19 mouse cellular contexts compared by ENCODE assay signal in the genomic region with DNA sequence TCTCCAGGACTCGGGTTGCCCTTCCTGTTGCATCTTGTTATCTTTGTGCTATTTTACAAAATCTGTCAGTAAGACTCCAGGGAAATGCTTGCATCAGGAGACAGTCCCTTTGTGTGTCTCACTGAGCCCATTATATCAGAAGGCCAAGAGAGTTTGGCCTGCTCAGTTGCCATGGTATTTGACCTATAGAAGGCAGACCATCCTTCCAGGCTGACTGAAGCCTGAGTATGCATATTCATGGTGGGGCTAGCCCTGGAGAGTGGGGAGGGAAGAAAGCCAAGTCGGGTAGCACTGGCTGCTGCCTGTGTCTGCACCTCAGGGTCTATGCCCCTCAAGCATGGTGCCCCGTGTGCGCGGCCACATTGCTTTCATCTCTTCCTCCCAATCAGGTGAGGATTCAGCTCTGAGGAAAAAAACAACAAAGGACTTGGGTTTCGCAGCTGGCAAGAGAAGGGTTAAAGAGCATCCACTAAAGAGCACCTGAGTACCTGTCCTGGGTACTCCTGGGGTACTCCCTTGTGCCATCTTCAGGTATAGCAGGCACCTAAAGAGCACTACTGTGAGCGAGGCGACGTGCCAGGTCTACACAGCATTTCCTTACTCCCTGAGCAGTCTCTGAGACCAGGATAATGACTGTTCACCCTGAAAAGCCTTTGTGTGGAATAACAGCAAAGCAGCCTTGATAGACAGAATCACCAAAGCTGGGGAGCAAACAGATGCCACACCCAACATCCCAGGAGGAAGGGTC.
A peak's percentile ranks its signal among the peaks of the same experiment; 100 is the strongest.
DNase-seq lines count a peak whose midpoint lies in the region; ATAC-seq and TF ChIP-seq lines count a peak whose summit lies in the region.
"Had no signal": no experiment of that assay in that cellular context is flagged by ENCODE, and none has a peak within 500 bp of the region (broad histone marks: within the 10 kb centered on the region; RNA-seq: fewer than 3 reads in every experiment).

No protein-coding gene starts in this region.

- DNase-seq in midbrain, embryonic 10.5 days (ENCODE audit: low spot score) = peak; percentile 71
- DNase-seq in midbrain, postnatal 0 days (ENCODE audit: low spot score) = no peak
- no peak for DNase-seq in hindbrain, postnatal 0 days (ENCODE audit: low spot score)
- DNase-seq in liver = no peak
- DNase-seq in lung, postnatal 10 days = no peak
- no peak for DNase-seq in kidney, postnatal 10 days
- DNase-seq: adrenal gland, adult 2 months; B cell, adult 2 months; cerebellum, adult 11-12 months; heart, adult 11 months; kidney, adult 9 months; liver, embryonic 13.5 days; spleen, adult 18-20 months; thymus, postnatal 36 days had no signal

- TF ChIP-seq CTCF in midbrain, postnatal 0 days (IDR thresholded peaks at IDR 0.05) = no peak
- TF ChIP-seq CTCF in hindbrain, postnatal 0 days (IDR thresholded peaks at IDR 0.05; ENCODE audit: low read depth) = no peak

- H3K27ac ChIP-seq in midbrain, embryonic 10.5 days (replicated peaks) = peak overlapping the region; percentile 87
- H3K27ac ChIP-seq in midbrain, postnatal 0 days (ENCODE audit: low read depth, low read length) = no peak overlapping the region
- no peak overlapping the region for H3K27ac ChIP-seq in forebrain, embryonic 16.5 days (ENCODE audit: low read length)
- no peak overlapping the region; the same call in 1 of the 2 replicates for H3K27ac ChIP-seq in hindbrain, postnatal 0 days
- H3K27ac ChIP-seq: layer of hippocampus, adult 2 months; limb, embryonic 10.5 days; liver, embryonic 13.5 days; stomach, postnatal 0 days had no signal

- peak overlapping the region; percentile 29 for H3K4me3 ChIP-seq in midbrain, embryonic 10.5 days
- no peak overlapping the region for H3K4me3 ChIP-seq in midbrain, postnatal 0 days (ENCODE audit: low read depth, low read length)
- no peak overlapping the region for H3K4me3 ChIP-seq in forebrain, embryonic 16.5 days (replicated peaks; ENCODE audit: low read length)
- H3K4me3 ChIP-seq in hindbrain, postnatal 0 days (ENCODE audit: low read length) = no peak overlapping the region
- H3K4me3 ChIP-seq: layer of hippocampus, adult 2 months; limb, embryonic 10.5 days; liver, embryonic 13.5 days had no signal

- H3K9me3 ChIP-seq in midbrain, embryonic 10.5 days (replicated peaks) = no peaks in the 10 kb centered on the region
- H3K9me3 ChIP-seq in midbrain, postnatal 0 days (ENCODE audit: low read length) = no peaks in the 10 kb centered on the region
- no peaks in the 10 kb centered on the region for H3K9me3 ChIP-seq in forebrain, embryonic 16.5 days (ENCODE audit: control insufficient read depth, low read length)
- no peaks in the 10 kb centered on the region for H3K9me3 ChIP-seq in hindbrain, postnatal 0 days (ENCODE audit: low read length)
- H3K9me3 ChIP-seq: limb, embryonic 10.5 days; liver, embryonic 13.5 days had no signal

- no peak overlapping the region for H3K4me2 ChIP-seq in midbrain, postnatal 0 days (ENCODE audit: low read depth, low read length, poor library complexity, severe bottlenecking)
- H3K4me2 ChIP-seq in forebrain, embryonic 16.5 days (ENCODE audit: low read length) = no peak overlapping the region
- H3K4me2 ChIP-seq in hindbrain, postnatal 0 days (ENCODE audit: low read depth, low read length) = no peak overlapping the region
- H3K4me2 ChIP-seq: liver, embryonic 13.5 days had no signal

- no peak; the same call in 1 of the 2 replicates for ATAC-seq in midbrain, postnatal 0 days (ENCODE audit: low FRiP score)
- 0 out of 2 replicates have a peak, but pooled peaks have one; percentile 47 for ATAC-seq in forebrain, embryonic 16.5 days
- ATAC-seq in hindbrain, postnatal 0 days = peak; percentile 31; the same call in 1 of the 2 replicates
- ATAC-seq: lung, postnatal 0 days had no signal

- 65% methylated on average over 9 of the region's 9 CpGs for WGBS in midbrain, embryonic 10.5 days
- 47% methylated on average over 9 of the region's 9 CpGs for WGBS in midbrain, postnatal 0 days
- 69% methylated on average over 9 of the region's 9 CpGs for WGBS in forebrain, embryonic 16.5 days
- 42% methylated on average over 9 of the region's 9 CpGs for WGBS in hindbrain, postnatal 0 days

- no peak overlapping the region for H3K9ac ChIP-seq in midbrain, postnatal 0 days (replicated peaks; ENCODE audit: low read length, poor library complexity, severe bottlenecking)
- no peak overlapping the region for H3K9ac ChIP-seq in forebrain, embryonic 16.5 days (replicated peaks; ENCODE audit: low read depth, low read length)
- H3K9ac ChIP-seq in hindbrain, postnatal 0 days (replicated peaks; ENCODE audit: low read length) = no peak overlapping the region
- H3K9ac ChIP-seq: liver, embryonic 13.5 days had no signal

- H3K27me3 ChIP-seq in midbrain, embryonic 10.5 days (ENCODE audit: low read depth, poor library complexity, severe bottlenecking) = peaks cover 20% of the 10 kb centered on the region
- no peaks in the 10 kb centered on the region for H3K27me3 ChIP-seq in midbrain, postnatal 0 days (ENCODE audit: insufficient read depth, low read length)
- no peaks in the 10 kb centered on the region for H3K27me3 ChIP-seq in forebrain, embryonic 16.5 days (replicated peaks; ENCODE audit: control insufficient read depth, insufficient read depth, low read length)
- no peaks in the 10 kb centered on the region for H3K27me3 ChIP-seq in hindbrain, postnatal 0 days (ENCODE audit: insufficient read depth, low read length)

- peaks cover 84% of the 10 kb centered on the region for H3K4me1 ChIP-seq in midbrain, embryonic 10.5 days
- H3K4me1 ChIP-seq in midbrain, postnatal 0 days (ENCODE audit: insufficient read depth, low read length) = peaks cover 3% of the 10 kb centered on the region; the same call in 1 of the 2 replicates
- H3K4me1 ChIP-seq in forebrain, embryonic 16.5 days (replicated peaks; ENCODE audit: control insufficient read depth, insufficient read depth, low read length) = peaks cover 5% of the 10 kb centered on the region
- H3K4me1 ChIP-seq in hindbrain, postnatal 0 days (ENCODE audit: insufficient read depth, low read length) = 0 out of 2 replicates have a peak, but pooled peaks cover 5% of the 10 kb centered on the region
- H3K4me1 ChIP-seq: liver, embryonic 13.5 days had no signal

- H3K36me3 ChIP-seq in midbrain, embryonic 10.5 days = no peaks in the 10 kb centered on the region
- no peaks in the 10 kb centered on the region for H3K36me3 ChIP-seq in midbrain, postnatal 0 days (ENCODE audit: insufficient read depth, low read length)
- H3K36me3 ChIP-seq in forebrain, embryonic 16.5 days (ENCODE audit: control insufficient read depth, insufficient read depth) = no peaks in the 10 kb centered on the region
- H3K36me3 ChIP-seq in hindbrain, postnatal 0 days (ENCODE audit: insufficient read depth, low read length) = no peaks in the 10 kb centered on the region
- H3K36me3 ChIP-seq: limb, embryonic 10.5 days; liver, embryonic 13.5 days had no signal
